Mouse (Mus musculus): Measurements from ENCODE around the gene Ptprk.

DNA sequence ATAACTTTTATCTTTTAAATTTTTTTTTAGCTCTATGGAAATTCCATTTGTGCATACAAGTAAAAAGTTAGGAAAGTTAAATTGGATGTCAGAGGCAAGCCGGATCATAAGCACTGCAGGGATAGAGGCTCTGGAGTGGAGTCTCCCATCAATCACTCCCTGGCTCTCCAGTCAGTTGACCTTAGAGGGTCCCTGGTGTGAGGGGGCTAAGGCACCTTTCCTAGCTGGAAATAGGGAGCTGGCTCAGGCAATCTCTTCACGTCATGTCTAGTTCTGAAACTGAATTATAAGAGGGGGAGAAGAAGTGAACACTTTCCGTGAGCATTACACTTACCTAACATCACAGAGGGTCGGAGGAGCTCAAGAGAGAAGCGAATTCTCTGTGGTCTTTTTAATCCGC, 110.1 kb downstream of the Ptprk start:
- TF ChIP-seq POLR2A (IDR thresholded peaks at IDR 0.05; ENCODE audit: borderline replicate concordance, control insufficient read depth, low read depth, low read length) (no peak), CTCF (IDR thresholded peaks at IDR 0.05; ENCODE audit: control insufficient read depth, insufficient read depth, low read length) (no peak)

All from bone marrow, adult 2 months (tissue).